ENCODE assay signal across 11 mouse cellular contexts in genomic region chr6:148279240-148279639, GRCm38 (mm10).
"Had no signal": no experiment of that assay in that cellular context is flagged by ENCODE, and none has a peak within 500 bp of the region (broad histone marks: within the 10 kb centered on the region; RNA-seq: fewer than 3 reads in every experiment).

No protein-coding gene starts in this region.

- H3K4me1 ChIP-seq: limb, embryonic 15.5 days; midbrain, embryonic 12.5 days; stomach, embryonic 15.5 days had no signal

- H3K36me3 ChIP-seq: limb, embryonic 15.5 days; liver, embryonic 12.5 days; midbrain, embryonic 12.5 days; stomach, embryonic 15.5 days had no signal

- ATAC-seq: intestine, postnatal 0 days; liver, embryonic 12.5 days had no signal

- DNase-seq: layer of hippocampus, adult 9-11 months; layer of hippocampus, postnatal 36 days; right cerebral cortex, postnatal 14 days; thymus, postnatal 4 days had no signal

- H3K4me3 ChIP-seq: limb, embryonic 15.5 days; liver, embryonic 12.5 days; midbrain, embryonic 12.5 days; stomach, embryonic 15.5 days had no signal

- H3K4me2 ChIP-seq: limb, embryonic 15.5 days; liver, embryonic 12.5 days; lung, embryonic 14.5 days; midbrain, embryonic 12.5 days; stomach, embryonic 15.5 days had no signal

- H3K9me3 ChIP-seq: limb, embryonic 15.5 days; liver, embryonic 12.5 days; midbrain, embryonic 12.5 days; stomach, embryonic 15.5 days had no signal

- H3K27ac ChIP-seq: kidney, postnatal 0 days; limb, embryonic 15.5 days; liver, embryonic 12.5 days; midbrain, embryonic 12.5 days; stomach, embryonic 15.5 days had no signal

- H3K9ac ChIP-seq: limb, embryonic 15.5 days; liver, embryonic 12.5 days; lung, embryonic 14.5 days; midbrain, embryonic 12.5 days; stomach, embryonic 15.5 days had no signal

- H3K27me3 ChIP-seq: limb, embryonic 15.5 days; liver, embryonic 12.5 days; midbrain, embryonic 12.5 days; stomach, embryonic 15.5 days had no signal
